Mouse (Mus musculus) heart, embryonic 12.5 days (tissue): ENCODE results near the gene Clasrp. TPM values are rescaled to one million over a fixed set of nuclear protein-coding genes. Genes with fewer than 3 reads are reported as not detected.
A peak's percentile ranks its signal among the peaks of the same experiment; 100 is the strongest.

Experiments
- ATAC-seq: fragments of 200-750 bp; cut with Nextera tagmentation; 2 replicates; pipeline ENCODE4 v1.8.0; 2017; ENCODE audit warnings: moderate TSS enrichment, moderate library complexity; ENCODE audit not compliant: insufficient number of reproducible peaks, low FRiP score
- H3K27ac ChIP-seq: fragments of 300-500 bp; sonication (generic); 2 replicates; pipeline ENCODE4 v1.5.1; 2016; ENCODE audit warnings: mild to moderate bottlenecking, moderate library complexity; ENCODE audit not compliant: poor library complexity, severe bottlenecking
- H3K27me3 ChIP-seq: fragments of 300-500 bp; sonication (generic); replicated peaks from 2 replicates; pipeline ENCODE4 v1.6.1; 2016; ENCODE audit warnings: mild to moderate bottlenecking, moderate library complexity
- H3K36me3 ChIP-seq: fragments of 300-500 bp; sonication (generic); 2 replicates; pipeline ENCODE4 v1.6.1; 2016; ENCODE audit warnings: mild to moderate bottlenecking, moderate library complexity
- H3K4me1 ChIP-seq: fragments of 300-500 bp; sonication (generic); replicated peaks from 2 replicates; pipeline ENCODE4 v1.6.1; 2016; ENCODE audit warnings: mild to moderate bottlenecking
- H3K4me2 ChIP-seq: fragments of 300-500 bp; sonication (generic); 2 replicates; pipeline ENCODE4 v1.6.1; 2016; ENCODE audit warnings: mild to moderate bottlenecking, moderate library complexity
- H3K4me3 ChIP-seq: fragments of 300-500 bp; sonication (generic); 2 replicates; pipeline ENCODE4 v1.5.1; 2016; ENCODE audit warnings: mild to moderate bottlenecking
- H3K9ac ChIP-seq: fragments of 300-500 bp; sonication (generic); 2 replicates; pipeline ENCODE4 v1.6.1; 2016; ENCODE audit warnings: mild to moderate bottlenecking, moderate library complexity
- H3K9me3 ChIP-seq: fragments of 300-500 bp; sonication (generic); replicated peaks from 2 replicates; pipeline ENCODE4 v1.6.1; 2016; ENCODE audit warnings: mild to moderate bottlenecking, moderate library complexity
- WGBS: fragments of 180-500 bp; shearing (Covaris S2); methylation state at CpG from one replicate; pipeline ENCODE4 v1.1.7; 2016; 5-methylcytosine and 5-hydroxymethylcytosine counted together
- polyA plus RNA-seq: library from polyadenylated mRNA; unstranded; fragments of >200 nt; fragmentation: Nextera tagmentation; extraction: Ambion mirVana; gene quantifications from 2 replicates; pipeline ENCODE4 v1.2.1, GENCODE M21; 2016

Clasrp gene
- polyA plus RNA-seq, 1 experiment from 2014 or later: 37.1 TPM

GRCm38 (mm10) chr7:19577877-19578414, 26.3 kb downstream of the Clasrp start:
- Histone ChIP-seq H3K4me2 (peak overlapping the region; percentile 76), H3K36me3 (peaks cover 35% of the 10 kb centered on the region), H3K9me3 (no peaks in the 10 kb centered on the region), H3K27ac (no peak overlapping the region), H3K4me3 (peak overlapping the region; percentile 43), H3K4me1 (peaks cover 17% of the 10 kb centered on the region), H3K9ac (peak overlapping the region; percentile 64; the same call in 1 of the 2 replicates), H3K27me3 (peaks cover 50% of the 10 kb centered on the region)
- 13% methylated on average over 10 of the region's 10 CpGs for WGBS
- no peak for ATAC-seq

- peak; percentile 23; the same call in 1 of the 2 replicates for ATAC-seq
- H3K4me2 ChIP-seq: peak within 1 kb of the TSS; percentile 76
- no peak within 1 kb of the TSS for H3K27ac ChIP-seq
- H3K9me3 ChIP-seq: no peaks in the 10 kb centered on the region
- peaks cover 20% of the 10 kb centered on the region for H3K4me1 ChIP-seq
- H3K36me3 ChIP-seq: peaks cover 29% of the 10 kb centered on the region
- H3K4me3 ChIP-seq: peak within 1 kb of the TSS; percentile 43
- H3K27me3 ChIP-seq: peaks cover 50% of the 10 kb centered on the region
- H3K9ac ChIP-seq: peak within 1 kb of the TSS; percentile 64
- under 1% methylated on average over 56 of the region's 56 CpGs for WGBS
These were observed 27.0 kb downstream of the Clasrp start, which contains the start of the genes Zfp296 and Gemin7 for GRCm38 (mm10) chr7:19577141-19577852. Zfp296 (plus strand) TSS chr7:19577287. Gemin7 (minus strand) TSS chr7:19577595.

DNA sequence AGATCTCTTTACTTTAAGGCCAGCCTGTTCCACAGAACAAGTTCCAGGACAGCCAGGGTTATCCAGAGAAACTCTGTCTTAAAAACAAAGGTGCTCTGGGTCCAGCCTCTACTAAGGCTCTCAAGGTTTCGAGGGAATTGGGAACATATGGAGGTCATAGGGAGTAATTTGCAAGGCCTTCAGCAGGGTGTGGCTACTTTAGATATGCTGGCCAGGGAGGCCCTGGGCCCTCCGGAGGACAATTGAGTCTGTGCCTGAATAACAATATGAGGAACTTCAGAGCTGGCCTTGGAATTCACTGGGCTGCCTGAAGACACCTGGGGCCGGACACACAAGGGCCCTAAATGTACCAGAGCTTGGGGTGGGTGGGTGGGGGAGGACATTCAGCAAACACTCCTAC, 28.7 kb downstream of the Clasrp start:
- Histone ChIP-seq H3K27me3 (peaks cover 50% of the 10 kb centered on the region), H3K27ac (no peak overlapping the region), H3K9ac (no peak overlapping the region), H3K9me3 (no peaks in the 10 kb centered on the region), H3K4me2 (no peak overlapping the region), H3K36me3 (peaks cover 20% of the 10 kb centered on the region), H3K4me1 (peaks cover 32% of the 10 kb centered on the region), H3K4me3 (no peak overlapping the region)
- WGBS: 58% methylated on average over 3 of the region's 3 CpGs
- ATAC-seq: no peak

DNA sequence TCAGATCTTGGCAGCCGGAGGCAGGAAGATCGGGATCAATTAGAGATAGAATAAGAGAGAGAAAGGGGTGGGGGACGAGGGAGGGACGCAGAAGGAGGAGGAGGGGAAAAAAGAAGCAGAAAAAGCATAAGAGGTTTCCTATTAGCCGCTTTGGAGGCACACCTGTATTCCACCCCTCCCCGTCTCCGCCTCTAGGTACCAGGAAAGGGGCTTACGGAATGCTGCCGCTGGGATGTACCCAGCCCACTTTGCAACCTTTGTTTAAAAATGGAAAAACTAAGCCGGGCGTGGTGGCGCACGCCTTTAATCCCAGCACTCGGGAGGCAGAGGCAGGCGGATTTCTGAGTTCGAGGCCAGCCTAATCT, 30.5 kb downstream of the Clasrp start:
- Histone ChIP-seq H3K36me3 (peaks cover 26% of the 10 kb centered on the region), H3K9ac (peak overlapping the region; percentile 84), H3K27ac (peak overlapping the region; percentile 89), H3K27me3 (peaks cover 38% of the 10 kb centered on the region), H3K9me3 (no peaks in the 10 kb centered on the region), H3K4me3 (peak overlapping the region; percentile 75), H3K4me1 (peaks cover 32% of the 10 kb centered on the region), H3K4me2 (peak overlapping the region; percentile 76)
- ATAC-seq: no peak
- WGBS: 24% methylated on average over 16 of the region's 16 CpGs

GRCm38 (mm10) chr7:19572926-19573775, 31.1 kb downstream of the Clasrp start:
- H3K4me3 ChIP-seq: peak overlapping the region; percentile 75
- peak overlapping the region; percentile 76 for H3K4me2 ChIP-seq
- peaks cover 32% of the 10 kb centered on the region for H3K4me1 ChIP-seq
- ATAC-seq: peak; percentile 82
- peak overlapping the region; percentile 84 for H3K9ac ChIP-seq
- WGBS: under 1% methylated on average over 53 of the region's 53 CpGs
- H3K36me3 ChIP-seq: peaks cover 31% of the 10 kb centered on the region
- H3K27me3 ChIP-seq: peaks cover 32% of the 10 kb centered on the region
- no peaks in the 10 kb centered on the region for H3K9me3 ChIP-seq
- H3K27ac ChIP-seq: peak overlapping the region; percentile 89

DNA sequence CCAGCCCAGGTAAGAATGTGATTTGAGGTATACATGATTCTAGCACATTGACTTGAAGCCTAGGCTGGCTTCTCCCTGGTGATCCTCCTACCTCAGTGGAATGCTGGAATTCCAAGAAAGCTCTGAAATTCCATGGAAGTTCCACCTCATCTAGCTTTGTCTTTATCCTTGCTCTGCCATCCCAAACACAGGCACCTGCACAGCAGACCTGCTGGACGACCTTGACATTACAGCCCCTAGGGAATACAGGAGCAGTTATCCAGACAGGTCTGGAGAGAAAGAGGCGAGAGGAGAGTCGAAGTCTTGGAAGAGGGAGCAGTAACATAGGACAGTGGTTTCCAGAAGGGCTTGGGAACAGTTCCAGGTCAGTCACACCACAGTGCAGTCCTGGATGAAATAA, 34.6 kb downstream of the Clasrp start:
- peaks cover 58% of the 10 kb centered on the region for H3K36me3 ChIP-seq
- WGBS: 84% methylated on average over 3 of the region's 3 CpGs

GRCm38 (mm10) chr7:19567426-19567825, 36.9 kb downstream of the Clasrp start:
- no peaks in the 10 kb centered on the region for H3K27me3 ChIP-seq
- no peak overlapping the region for H3K9ac ChIP-seq
- no peak for ATAC-seq
- no peak overlapping the region for H3K4me3 ChIP-seq
- 89% methylated on average over 8 of the region's 8 CpGs for WGBS
- H3K4me2 ChIP-seq: no peak overlapping the region
- H3K4me1 ChIP-seq: peaks cover 22% of the 10 kb centered on the region
- H3K36me3 ChIP-seq: peaks cover 67% of the 10 kb centered on the region
- peaks cover 6% of the 10 kb centered on the region; the same call in 1 of the 2 replicates for H3K9me3 ChIP-seq
- H3K27ac ChIP-seq: no peak overlapping the region

More for the DNA sequence above, 34.6 kb downstream of the Clasrp start:
- Histone ChIP-seq H3K9ac (no peak overlapping the region), H3K4me2 (no peak overlapping the region), H3K4me1 (peaks cover 19% of the 10 kb centered on the region), H3K4me3 (no peak overlapping the region), H3K27me3 (0 out of 2 replicates have a peak, but pooled peaks cover under 1% of the 10 kb centered on the region), H3K27ac (no peak overlapping the region), H3K9me3 (0 out of 2 replicates have a peak, but pooled peaks cover 2% of the 10 kb centered on the region)
- ATAC-seq: no peak

- H3K9ac ChIP-seq: no peak overlapping the region
- no peaks in the 10 kb centered on the region for H3K27me3 ChIP-seq
- no peak overlapping the region for H3K4me3 ChIP-seq
- peaks cover 14% of the 10 kb centered on the region for H3K4me1 ChIP-seq
- WGBS: 91% methylated on average over 2 of the region's 2 CpGs
- H3K36me3 ChIP-seq: peaks cover 61% of the 10 kb centered on the region
- ATAC-seq: no peak
- peaks cover 6% of the 10 kb centered on the region; the same call in 1 of the 2 replicates for H3K9me3 ChIP-seq
- no peak overlapping the region for H3K4me2 ChIP-seq
- no peak overlapping the region for H3K27ac ChIP-seq
These were observed 38.5 kb downstream of the Clasrp start for GRCm38 (mm10) chr7:19565803-19566202.

- no peaks in the 10 kb centered on the region for H3K27me3 ChIP-seq
- H3K27ac ChIP-seq: no peak overlapping the region
- ATAC-seq: no peak
- 89% methylated on average over 4 of the region's 4 CpGs for WGBS
- no peak overlapping the region for H3K9ac ChIP-seq
- H3K36me3 ChIP-seq: peaks cover 48% of the 10 kb centered on the region
- H3K9me3 ChIP-seq: peaks cover 6% of the 10 kb centered on the region; the same call in 1 of the 2 replicates
- no peak overlapping the region for H3K4me2 ChIP-seq
- H3K4me3 ChIP-seq: no peak overlapping the region
- peaks cover 26% of the 10 kb centered on the region for H3K4me1 ChIP-seq
These were observed 39.8 kb downstream of the Clasrp start for GRCm38 (mm10) chr7:19564455-19564854.

DNA sequence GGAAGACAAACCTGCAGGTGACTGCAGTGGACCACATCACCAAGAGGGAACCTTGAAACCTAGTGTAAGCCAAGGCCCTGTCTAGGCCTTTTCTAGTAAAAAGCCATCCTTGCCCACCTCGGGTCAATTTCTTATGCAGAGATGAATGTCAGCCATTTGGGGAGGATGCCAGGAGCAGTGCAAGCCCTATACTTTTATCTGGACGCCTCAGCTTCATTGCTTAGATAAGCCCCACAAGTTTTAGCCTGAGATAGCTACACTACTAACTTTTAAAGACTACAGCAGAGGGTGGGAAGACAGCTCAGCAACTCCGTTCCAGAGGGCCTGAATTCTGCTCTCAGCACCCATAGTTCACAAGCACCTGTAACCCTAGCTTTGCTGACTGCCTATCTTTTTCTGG, 40.4 kb downstream of the Clasrp start:
- H3K9ac ChIP-seq: no peak overlapping the region
- no peak for ATAC-seq
- H3K36me3 ChIP-seq: peaks cover 42% of the 10 kb centered on the region
- H3K4me3 ChIP-seq: no peak overlapping the region
- H3K4me1 ChIP-seq: peaks cover 32% of the 10 kb centered on the region
- peaks cover 6% of the 10 kb centered on the region; the same call in 1 of the 2 replicates for H3K9me3 ChIP-seq
- 0 out of 2 replicates have a peak overlapping the region, but pooled peaks have one; percentile 94 for H3K4me2 ChIP-seq
- no peaks in the 10 kb centered on the region for H3K27me3 ChIP-seq
- 0 out of 2 replicates have a peak overlapping the region, but pooled peaks have one; percentile 10 for H3K27ac ChIP-seq
- WGBS: 65% methylated on average over 3 of the region's 3 CpGs
